Mouse (Mus musculus) thymus, postnatal 10 days (tissue): ENCODE measurements around the gene Crtc1.

Source experiments
- DNase-seq, 2 experiments: peaks; one replicate each; pipeline ENCODE4 v3.0.0; 2021; ENCODE audit warnings: low spot score in 2 of 2

The Crtc1 gene

GRCm38 (mm10) chr8:70462516-70462813, 23.1 kb upstream of the Crtc1 start:
- DNase-seq = no peak

- DNase-seq = no peak
These were observed 22.6 kb upstream of the Crtc1 start for GRCm38 (mm10) chr8:70461765-70462515.

GRCm38 (mm10) chr8:70460606-70461005, 21.2 kb upstream of the Crtc1 start:
- DNase-seq = no peak

GRCm38 (mm10) chr8:70460199-70460598, 20.8 kb upstream of the Crtc1 start:
- DNase-seq = no peak

GRCm38 (mm10) chr8:70459636-70460035, 20.3 kb upstream of the Crtc1 start:
- DNase-seq = no peak

GRCm38 (mm10) chr8:70458462-70458861, 19.1 kb upstream of the Crtc1 start:
- DNase-seq = no peak

GRCm38 (mm10) chr8:70457882-70458281, 18.5 kb upstream of the Crtc1 start:
- no peak for DNase-seq

- no peak for DNase-seq
These were observed 17.6 kb upstream of the Crtc1 start for GRCm38 (mm10) chr8:70456996-70457395.

GRCm38 (mm10) chr8:70453852-70454251, 14.5 kb upstream of the Crtc1 start:
- DNase-seq = no peak

- no peak for DNase-seq
These were observed 13.0 kb upstream of the Crtc1 start for GRCm38 (mm10) chr8:70452196-70452966.

- no peak for DNase-seq
These were observed 8.5 kb upstream of the Crtc1 start for GRCm38 (mm10) chr8:70447639-70448420.

- no peak for DNase-seq
These were observed 6.6 kb upstream of the Crtc1 start for GRCm38 (mm10) chr8:70445988-70446387.

- no peak for DNase-seq
These were observed 3.9 kb upstream of the Crtc1 start for GRCm38 (mm10) chr8:70443326-70443725.

GRCm38 (mm10) chr8:70441565-70441964, 2.2 kb upstream of the Crtc1 start:
- DNase-seq = no peak

- no peak for DNase-seq
These were observed 867 bp upstream of the Crtc1 start for GRCm38 (mm10) chr8:70440246-70440645.

- DNase-seq = no peak
These were observed 435 bp upstream of the Crtc1 start for GRCm38 (mm10) chr8:70439848-70440179.

- DNase-seq = no peak
These were observed 956 bp downstream of the Crtc1 start for GRCm38 (mm10) chr8:70438423-70438822.

- DNase-seq = no peak
These were observed 4.2 kb downstream of the Crtc1 start for GRCm38 (mm10) chr8:70435156-70435555.

GRCm38 (mm10) chr8:70432991-70433536, 6.3 kb downstream of the Crtc1 start:
- DNase-seq = no peak

- no peak for DNase-seq
These were observed 8.2 kb downstream of the Crtc1 start for GRCm38 (mm10) chr8:70431213-70431612.

- no peak for DNase-seq
These were observed 13.0 kb downstream of the Crtc1 start for GRCm38 (mm10) chr8:70426300-70426907.

- no peak for DNase-seq
These were observed 16.7 kb downstream of the Crtc1 start for GRCm38 (mm10) chr8:70422722-70423121.
